15 mouse cellular contexts compared by ENCODE assay signal in genomic region chr17:80367276-80367675, GRCm38 (mm10). TPM values are rescaled to one million over a fixed set of nuclear protein-coding genes. Genes with fewer than 3 reads are reported as not detected.
DNase-seq lines count a peak whose midpoint lies in the region; ATAC-seq and TF ChIP-seq lines count a peak whose summit lies in the region.
"Had no signal": no experiment of that assay in that cellular context is flagged by ENCODE, and none has a peak within 500 bp of the region (broad histone marks: within the 10 kb centered on the region; RNA-seq: fewer than 3 reads in every experiment).

No protein-coding gene starts in this region.

- no peaks in the 10 kb centered on the region for H3K9me3 ChIP-seq in heart, embryonic 11.5 days (replicated peaks; ENCODE audit: control insufficient read depth, low read length)
- H3K9me3 ChIP-seq: heart, embryonic 13.5 days; intestine, embryonic 15.5 days; limb, embryonic 12.5 days; liver, embryonic 15.5 days had no signal

- H3K4me1 ChIP-seq in heart, embryonic 11.5 days (ENCODE audit: control insufficient read depth, insufficient read depth, low read length), result no peaks in the 10 kb centered on the region
- no peaks in the 10 kb centered on the region for H3K4me1 ChIP-seq in lung, adult 2 months (ENCODE audit: control insufficient read depth, insufficient read depth, low read length)
- H3K4me1 ChIP-seq: heart, embryonic 13.5 days; intestine, embryonic 15.5 days; limb, embryonic 12.5 days; liver, embryonic 15.5 days had no signal

- no peak overlapping the region for H3K9ac ChIP-seq in heart, embryonic 11.5 days (ENCODE audit: low read depth, low read length)
- H3K9ac ChIP-seq: heart, embryonic 13.5 days; intestine, embryonic 15.5 days; limb, embryonic 12.5 days; liver, embryonic 15.5 days had no signal

- no peak overlapping the region for H3K4me2 ChIP-seq in heart, embryonic 11.5 days
- H3K4me2 ChIP-seq: heart, embryonic 13.5 days; intestine, embryonic 15.5 days; limb, embryonic 12.5 days; liver, embryonic 15.5 days had no signal

- H3K36me3 ChIP-seq in heart, embryonic 11.5 days (ENCODE audit: control insufficient read depth, insufficient read depth, low read length), result no peaks in the 10 kb centered on the region
- H3K36me3 ChIP-seq: heart, embryonic 13.5 days; intestine, embryonic 15.5 days; limb, embryonic 12.5 days; liver, embryonic 15.5 days had no signal

- no peak for TF ChIP-seq CTCF in lung, adult 2 months (IDR thresholded peaks at IDR 0.05; ENCODE audit: insufficient read depth, low read length)

- DNase-seq in heart, postnatal 4 days, result peak; percentile 23
- DNase-seq in lung, postnatal 36 days, result peak; percentile 44
- no peak for DNase-seq in lung, adult 2 months
- peak; percentile 18 for DNase-seq in forelimb bud, embryonic 11.5 days (ENCODE audit: low read depth, low spot score)
- DNase-seq in kidney, postnatal 14 days, result peak; percentile 40
- DNase-seq in thymus, postnatal 36 days, result no peak
- DNase-seq: cerebellum, adult 9-10 months; layer of hippocampus, adult 9-11 months had no signal

- WGBS in heart, embryonic 11.5 days (ENCODE audit: insufficient replicate concordance), result 81% methylated on average over 5 of the region's 5 CpGs
- 91% methylated on average over 5 of the region's 5 CpGs for WGBS in lung, adult 2 months

- no peaks in the 10 kb centered on the region for H3K27me3 ChIP-seq in heart, embryonic 11.5 days (ENCODE audit: control insufficient read depth, insufficient read depth, low read length)
- H3K27me3 ChIP-seq: CH12.LX; intestine, embryonic 15.5 days; limb, embryonic 12.5 days had no signal

- no peak for TF ChIP-seq POLR2A in lung, adult 2 months (IDR thresholded peaks at IDR 0.05; ENCODE audit: borderline replicate concordance, extremely low read depth, low read depth, low read length)

- no peak overlapping the region for H3K27ac ChIP-seq in heart, embryonic 11.5 days (ENCODE audit: low read depth, low read length)
- H3K27ac ChIP-seq: heart, embryonic 13.5 days; intestine, embryonic 15.5 days; limb, embryonic 12.5 days; liver, embryonic 15.5 days had no signal

- no peak overlapping the region for H3K4me3 ChIP-seq in heart, embryonic 11.5 days (ENCODE audit: low read depth, low read length)
- no peak overlapping the region for H3K4me3 ChIP-seq in lung, adult 2 months (replicated peaks; ENCODE audit: extremely low read depth, low read depth, low read length)
- H3K4me3 ChIP-seq: heart, embryonic 13.5 days; intestine, embryonic 15.5 days; limb, embryonic 12.5 days; liver, embryonic 15.5 days had no signal

- ATAC-seq in heart, embryonic 11.5 days (replicated peaks; ENCODE audit: insufficient number of reproducible peaks, low FRiP score, low TSS enrichment), result no peak
- ATAC-seq: intestine, embryonic 15.5 days had no signal

RNA-seq across cellular contexts. Expression of gene Gm10190, which starts 6.1 kb away (rescaled TPM):
- total RNA-seq in heart, postnatal 4 days (2021), result 1 to 10 TPM; 1.4 to 1.8 TPM
- polyA plus RNA-seq in heart, embryonic 11.5 days (2014; fragmentation: Nextera tagmentation; extraction: Ambion mirVana), result 1.5 TPM in 1 of 2 replicates, not detected in the other
- 0.79 TPM in 1 of 2 replicates, not detected in the other for polyA plus RNA-seq in lung, adult 2 months (2012; rRNA removed)
- total RNA-seq: CH12.LX; megakaryocyte, adult 5-6 weeks had no signal
- polyA plus RNA-seq: liver, embryonic 15.5 days had no signal

Comparison
In these comparisons a context has a peak if more than half of its experiments do, and no peak if none do; other contexts are left out.
1. DNase-seq: peak in heart, postnatal 4 days (single experiment), lung, postnatal 36 days (single experiment), forelimb bud, embryonic 11.5 days (single experiment) and kidney, postnatal 14 days (single experiment); none in lung, adult 2 months (single experiment) and thymus, postnatal 36 days (0 of 2).